Mouse (Mus musculus) gastrocnemius, postnatal 10 days (tissue): Measurements from ENCODE around the gene Nxpe3. TPM values are rescaled to one million over a fixed set of nuclear protein-coding genes. Genes with fewer than 3 reads are reported as not detected.

Source experiments
- DNase-seq: peaks from one replicate; pipeline ENCODE4 v3.0.0; 2021; ENCODE audit warnings: mixed read lengths
- total RNA-seq, 2 experiments: library from RNA; stranded (reverse); gene quantifications; 2 replicates each; pipeline ENCODE4 v1.2.3; 2021

Nxpe3 gene
- total RNA-seq, 2 experiments from 2014 or later, result 0.31 to 0.34 TPM

GRCm38 (mm10) chr16:55809779-55810514 lies 85.1 kb downstream of the Nxpe3 start:
- DNase-seq, result no peak

GRCm38 (mm10) chr16:55809345-55809744 lies 85.7 kb downstream of the Nxpe3 start:
- no peak for DNase-seq

- DNase-seq, result no peak
These were observed 87.6 kb downstream of the Nxpe3 start for GRCm38 (mm10) chr16:55807505-55807932.

GRCm38 (mm10) chr16:55804799-55805198 lies 90.3 kb downstream of the Nxpe3 start:
- no peak for DNase-seq

GRCm38 (mm10) chr16:55801629-55802028 lies 93.5 kb downstream of the Nxpe3 start:
- no peak for DNase-seq

- DNase-seq, result no peak
These were observed 96.2 kb downstream of the Nxpe3 start for GRCm38 (mm10) chr16:55798845-55799244.

GRCm38 (mm10) chr16:55790326-55790725 lies 104.8 kb downstream of the Nxpe3 start:
- DNase-seq, result no peak

Other genes with a start within 250 kb of the Nxpe3 start
- 1 to 10 TPM; 1.8 to 2.8 TPM for gene Nfkbiz, start 56.4 kb downstream of the Nxpe3 start, total RNA-seq
- 1 to 10 TPM; 3.2 to 5.5 TPM for gene Cep97, start 39.6 kb upstream of the Nxpe3 start, total RNA-seq
- gene Rpl24, start 71.0 kb upstream of the Nxpe3 start, total RNA-seq, result 100 to 1,000 TPM; 823 to 845 TPM
- 1 to 10 TPM; 6.5 to 9.1 TPM for gene Zbtb11, start 78.6 kb upstream of the Nxpe3 start, total RNA-seq
- gene Pcnp, start 134.5 kb upstream of the Nxpe3 start, total RNA-seq, result 10 to 100 TPM; 46.5 TPM
- gene Trmt10c, start 142.5 kb upstream of the Nxpe3 start, total RNA-seq, result 1 to 10 TPM; 8.9 to 9.0 TPM
- gene Senp7, start 153.1 kb upstream of the Nxpe3 start, total RNA-seq, result 10 to 100 TPM; 16.8 to 21.8 TPM